Mouse (Mus musculus) embryo, embryonic 9.5 days (tissue): ENCODE measurements at regions not wholly inside any gene's neighbourhood (a gene's known extent, or its start where the extent isn't known, plus 50 kb on each side); places are given as distances from the start of the nearest gene placed in this dataset.
"Not testable (repeated sequence)": the region's sequence is repeated elsewhere in the genome, so short reads cannot be mapped to it uniquely, and the experiment has no call there.

ENCODE experiments used
- DNase-seq: peaks from one replicate; pipeline ENCODE4 v3.0.0-alpha.2; 2017; ENCODE audit errors: extremely low spot score

DNA sequence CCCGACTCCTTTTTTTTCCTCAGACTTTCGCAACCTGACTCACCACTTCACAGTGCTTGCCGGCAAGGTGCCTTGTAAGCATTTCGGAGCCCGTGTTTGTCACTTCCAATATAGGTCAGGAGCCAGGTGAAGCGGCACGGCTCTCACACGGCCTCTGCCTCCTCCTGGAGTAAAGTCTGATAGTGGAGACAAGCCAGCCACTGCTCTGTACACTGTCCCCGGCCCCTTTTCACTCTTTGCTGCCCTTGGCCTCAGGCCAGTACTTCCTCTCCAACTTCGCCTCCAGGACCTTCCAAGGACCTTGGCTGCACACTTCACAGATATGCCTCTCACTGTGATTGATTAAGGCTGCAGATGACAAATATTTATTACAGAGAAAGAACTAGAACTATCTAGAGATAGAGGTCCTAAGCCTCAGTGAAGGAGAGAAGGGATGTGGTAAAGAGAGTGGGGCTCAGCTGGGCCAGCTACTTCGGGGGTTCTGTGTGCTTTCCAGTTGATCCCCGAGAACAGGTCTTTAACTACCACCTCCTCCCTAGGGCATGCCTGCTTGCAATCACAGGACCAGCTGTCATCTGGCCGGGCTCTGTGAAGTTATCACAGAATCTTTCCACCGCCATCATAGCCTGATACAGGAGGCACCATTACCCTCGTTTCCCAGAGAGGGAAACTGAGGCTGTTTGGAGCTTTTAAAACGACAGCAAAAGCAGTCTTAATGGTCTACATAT is 204.2 kb downstream of the Trim29 start:
- no peak for DNase-seq

DNA sequence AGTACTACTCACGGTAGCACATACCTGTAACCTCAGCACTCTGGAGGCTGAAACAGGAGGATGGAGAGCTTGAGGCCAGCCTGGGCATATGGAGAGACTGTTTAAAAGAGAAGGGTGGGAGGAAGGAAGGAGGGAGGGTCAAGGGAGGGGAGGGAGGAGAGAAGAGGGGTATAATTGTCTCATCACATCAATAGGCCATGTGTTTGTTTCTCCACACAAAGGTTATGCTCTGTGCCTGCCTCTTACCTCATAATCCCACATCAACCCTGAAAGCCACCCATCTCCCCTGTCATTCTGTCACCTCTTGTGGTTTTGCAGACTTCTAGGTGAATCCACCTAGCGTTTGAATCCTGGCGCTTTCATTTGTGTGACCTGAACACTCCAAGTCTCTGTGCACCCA is 210.3 kb downstream of the Trim29 start:
- no peak for DNase-seq

DNA sequence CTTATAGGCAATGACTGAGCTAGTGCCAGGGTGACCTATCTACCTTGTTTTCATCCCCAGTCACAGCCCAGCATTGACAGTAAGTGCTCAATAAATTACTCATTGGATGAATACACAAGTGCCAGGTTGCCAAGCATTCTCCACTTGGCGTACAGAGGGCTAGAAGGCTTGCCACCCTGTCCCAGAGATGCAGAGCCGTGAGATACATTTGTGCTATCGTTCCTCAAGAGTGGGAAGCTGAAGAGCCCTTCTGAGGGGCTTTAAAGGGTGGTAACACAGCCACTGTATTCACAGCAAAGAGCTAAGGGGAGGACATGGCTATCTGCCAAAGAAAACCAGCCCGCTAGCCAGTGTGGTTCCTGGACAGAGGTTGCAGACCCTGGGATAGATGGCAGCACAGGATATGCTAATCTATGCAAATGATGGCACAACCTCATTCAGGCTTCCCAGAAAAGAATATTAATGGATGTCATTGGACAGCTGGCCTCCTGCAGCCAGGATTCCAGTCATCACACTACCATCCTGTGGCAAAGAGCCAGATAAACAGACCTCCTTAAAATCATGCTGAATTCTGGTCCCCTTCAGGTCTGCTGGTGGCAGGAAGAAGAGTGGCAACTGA is 214.4 kb downstream of the Trim29 start:
- DNase-seq, result no peak

DNA sequence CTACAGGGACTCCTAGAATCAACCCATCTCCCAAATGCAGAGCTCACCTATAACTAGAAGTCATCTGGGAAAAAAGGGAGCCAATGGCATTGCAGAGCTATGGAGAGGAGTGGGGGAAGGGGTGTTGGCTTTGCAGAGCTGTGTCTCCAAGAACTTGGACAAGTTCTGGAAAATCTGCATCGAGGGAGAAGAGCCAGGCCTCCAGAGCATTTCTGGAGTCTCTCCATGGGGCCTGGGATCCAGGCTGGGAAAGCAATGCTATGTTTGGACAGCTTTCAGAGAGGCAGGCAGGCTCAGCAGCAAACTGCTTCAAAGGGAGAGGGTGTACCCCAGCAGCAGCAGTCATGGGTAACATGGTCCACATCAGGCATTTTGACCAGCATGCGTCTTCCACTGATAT is 211.6 kb upstream of the Nectin1 start:
- DNase-seq, result no peak

DNA sequence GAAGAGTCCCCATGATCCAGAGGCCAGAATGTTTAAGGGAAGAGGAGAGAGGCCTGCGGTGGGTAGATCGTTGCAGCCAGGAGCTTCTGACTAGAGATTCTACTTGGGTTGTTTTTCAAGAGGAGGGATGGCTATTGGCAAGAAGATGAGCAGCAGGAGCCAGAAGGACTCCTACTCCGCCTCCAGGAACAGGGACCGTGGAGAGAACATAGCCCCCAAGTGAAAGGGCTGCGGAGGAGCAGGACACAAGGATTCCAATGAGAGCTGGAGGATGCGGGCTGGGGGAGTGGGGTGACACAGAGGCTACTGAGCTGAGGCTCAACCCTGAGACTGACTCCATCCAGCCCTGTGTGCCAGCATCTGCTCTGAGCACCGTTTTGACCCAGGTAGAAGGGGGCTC is 207.8 kb upstream of the Nectin1 start:
- no peak for DNase-seq

DNA sequence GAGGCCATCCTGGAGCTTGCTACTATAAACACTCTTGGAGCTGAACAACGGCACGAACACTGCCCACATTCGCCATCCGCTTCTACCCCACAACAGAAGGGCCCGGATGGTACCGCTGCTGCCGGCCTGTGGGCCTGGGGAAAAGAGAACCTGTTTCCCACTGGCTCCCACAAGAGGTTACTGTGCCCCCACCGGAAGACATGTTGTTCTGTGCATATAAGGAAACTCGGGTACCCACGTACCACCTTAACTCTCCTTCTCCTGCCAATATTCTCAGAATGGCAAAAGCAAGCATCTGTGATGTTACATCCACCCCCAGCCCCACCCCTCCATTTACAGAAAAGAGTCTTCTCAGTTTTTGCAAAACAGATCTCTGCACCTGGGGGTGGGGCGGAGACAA is 206.7 kb upstream of the Nectin1 start:
- DNase-seq, result no peak

DNA sequence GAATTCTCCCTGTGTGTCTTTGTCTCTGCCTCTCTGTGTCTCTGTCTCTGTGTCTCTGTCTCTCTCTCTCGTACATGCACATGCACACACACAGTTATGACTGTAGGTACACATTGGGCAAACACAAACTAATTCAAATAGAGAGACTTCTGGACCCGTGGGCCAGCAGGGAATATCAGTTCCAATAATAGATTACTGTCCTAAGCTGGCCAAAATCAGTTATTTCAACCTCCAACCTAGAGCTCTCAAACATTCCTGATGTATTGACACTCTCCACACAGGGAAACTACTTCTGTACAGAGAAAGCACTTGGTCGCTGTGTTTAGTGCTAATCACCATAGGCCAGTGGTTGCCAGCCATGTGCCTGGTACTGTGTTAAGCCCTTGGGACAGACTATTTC is 203.7 kb upstream of the Nectin1 start:
- no peak for DNase-seq

DNA sequence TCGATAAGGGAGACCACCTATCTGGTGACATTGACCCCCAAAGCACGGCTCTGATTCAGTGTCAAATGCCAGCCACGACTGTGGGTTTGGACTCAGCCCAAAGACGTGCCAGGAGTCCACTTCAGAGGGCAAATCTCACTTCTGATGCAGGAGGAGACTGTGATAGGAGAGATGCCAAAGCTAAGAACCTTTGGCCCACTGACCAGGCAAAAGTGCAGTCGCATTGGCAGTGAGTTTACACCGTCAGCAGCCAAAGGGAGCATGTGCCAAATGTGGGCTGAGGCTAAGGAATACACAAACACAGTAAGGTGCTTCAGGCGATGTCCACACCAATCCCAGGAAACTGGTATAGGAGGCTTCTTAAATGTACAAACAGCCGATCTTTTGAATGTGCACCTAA is 202.6 kb upstream of the Nectin1 start:
- DNase-seq, result no peak

DNA sequence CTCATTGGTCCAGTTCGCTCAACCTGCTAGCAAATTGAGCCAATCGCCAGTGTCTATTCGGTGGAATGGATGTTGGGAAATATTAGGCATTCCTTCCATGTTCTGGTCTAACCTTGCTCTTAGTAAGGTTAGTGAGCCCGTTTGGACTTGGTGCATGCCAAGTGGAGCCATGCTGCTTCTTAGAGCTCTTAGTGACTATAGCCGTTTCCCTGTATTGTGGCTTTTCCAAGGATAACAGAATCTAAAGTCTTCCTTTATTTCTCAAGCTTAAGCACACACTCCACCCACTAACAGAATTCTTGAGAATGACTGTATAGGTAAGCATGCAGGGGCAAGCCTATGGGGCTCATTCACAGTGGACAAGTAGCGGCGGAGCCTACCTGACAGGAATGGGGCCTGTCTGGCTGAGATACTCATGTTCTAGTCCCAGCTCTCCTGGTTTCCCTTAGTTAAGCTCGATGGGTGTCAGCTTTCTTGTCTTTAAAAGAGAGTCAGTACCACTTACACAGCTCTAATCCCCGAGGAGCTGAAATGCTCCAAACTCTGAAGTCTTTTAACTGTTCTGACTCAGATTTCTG is 201.6 kb upstream of the Nectin1 start:
- DNase-seq, result no peak

DNA sequence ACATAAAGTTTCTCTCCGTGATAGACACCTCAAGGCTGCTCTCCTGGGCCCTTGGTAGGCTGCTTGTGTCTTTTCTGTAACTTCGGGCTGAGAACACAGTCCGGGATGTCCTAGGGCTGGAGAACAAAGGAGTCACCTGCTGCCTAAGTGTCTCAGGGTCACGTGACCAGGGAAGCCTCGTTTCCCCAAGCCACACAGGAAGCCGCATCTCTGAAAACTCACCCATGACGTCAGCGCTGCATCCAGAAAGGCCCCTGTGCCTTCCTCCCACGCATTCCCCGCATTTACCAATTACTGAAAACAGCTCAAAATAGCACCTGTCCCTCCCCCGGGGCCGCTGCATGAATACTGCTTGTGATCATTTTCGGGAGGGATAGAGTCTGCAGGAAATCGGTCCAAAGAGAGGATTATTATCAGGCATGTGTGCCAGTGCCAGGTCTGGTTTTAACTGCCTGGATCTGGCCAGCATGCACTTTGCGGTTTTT is 198.7 kb upstream of the Nectin1 start:
- peak; percentile 27 for DNase-seq

DNA sequence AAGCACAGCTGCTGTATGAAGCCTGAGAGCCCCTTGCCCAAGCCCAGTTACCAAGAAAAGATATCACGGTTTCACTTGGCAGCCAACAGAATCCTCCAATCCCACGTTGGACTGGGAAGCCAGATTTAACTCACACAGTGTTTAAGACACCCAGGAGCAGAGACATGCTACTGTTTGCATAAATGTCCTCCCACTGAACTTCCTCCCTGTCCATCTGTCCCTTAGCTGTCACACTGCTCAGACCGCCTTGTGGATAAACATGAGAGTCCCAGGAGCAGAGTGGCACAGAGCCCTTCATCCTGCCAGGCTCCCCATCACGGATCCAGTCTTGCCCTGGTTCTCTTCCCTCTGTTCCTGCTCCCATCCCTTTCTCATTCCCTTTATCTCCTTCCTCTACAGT is 194.9 kb upstream of the Nectin1 start:
- DNase-seq, result no peak

DNA sequence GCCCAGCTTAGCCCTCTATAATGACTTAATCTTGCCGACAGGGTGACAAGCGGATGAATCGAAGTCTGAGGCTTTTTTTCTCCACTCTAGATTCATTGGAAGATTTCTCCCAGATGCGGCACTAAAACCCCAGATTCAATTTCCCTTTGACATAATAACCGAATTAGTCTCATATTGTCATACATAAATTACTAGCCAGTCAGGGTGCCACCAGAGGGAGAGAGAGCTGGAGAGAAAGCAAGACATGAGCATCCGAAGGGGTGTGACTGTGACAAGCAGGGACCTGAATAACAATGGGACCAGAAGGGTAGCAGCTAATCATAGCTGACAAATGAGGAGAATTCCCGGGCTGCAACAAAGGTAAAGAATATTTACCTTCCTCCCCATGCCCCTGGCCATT is 194.5 kb upstream of the Nectin1 start:
- no peak for DNase-seq

DNA sequence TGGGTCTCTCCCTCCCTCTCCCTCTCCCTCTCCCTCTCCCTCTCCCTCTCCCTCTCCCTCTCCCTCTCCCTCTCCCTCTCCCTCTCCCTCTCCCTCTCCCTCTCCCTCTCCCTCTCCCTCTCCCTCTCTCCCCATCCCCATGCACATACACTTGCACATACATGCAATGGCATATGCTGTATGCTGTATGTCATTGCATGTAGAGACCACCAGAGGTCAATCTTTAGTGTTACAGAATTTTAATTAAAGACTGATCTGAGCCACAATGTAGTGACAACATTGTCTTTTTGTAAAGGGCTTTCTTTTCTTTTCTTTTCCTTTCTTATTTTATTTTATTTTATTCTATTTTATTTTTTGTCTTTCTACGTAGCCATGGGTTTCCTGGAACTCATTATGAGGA is 191.0 kb upstream of the Nectin1 start:
- DNase-seq, result not testable (repeated sequence)

DNA sequence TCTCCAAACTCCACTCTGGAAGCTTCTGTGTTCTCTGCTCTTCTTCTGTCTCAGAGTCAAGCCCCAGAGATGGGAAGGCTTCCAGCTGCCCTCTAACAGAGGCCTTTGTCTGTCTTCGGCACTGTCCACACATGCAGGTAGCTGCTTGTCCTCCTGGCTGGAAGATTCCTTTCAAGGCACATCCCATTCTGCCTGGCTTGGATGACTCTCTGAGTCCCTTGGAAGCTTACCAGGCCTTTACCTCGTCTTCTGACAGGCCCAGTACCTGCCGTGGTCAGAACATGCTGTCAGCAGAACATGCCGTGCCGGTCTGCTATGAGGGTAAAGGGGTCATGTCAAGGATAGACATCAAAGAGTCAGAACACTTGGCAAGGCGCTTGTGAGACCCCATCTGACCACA is 181.8 kb upstream of the Nectin1 start:
- DNase-seq, result no peak

DNA sequence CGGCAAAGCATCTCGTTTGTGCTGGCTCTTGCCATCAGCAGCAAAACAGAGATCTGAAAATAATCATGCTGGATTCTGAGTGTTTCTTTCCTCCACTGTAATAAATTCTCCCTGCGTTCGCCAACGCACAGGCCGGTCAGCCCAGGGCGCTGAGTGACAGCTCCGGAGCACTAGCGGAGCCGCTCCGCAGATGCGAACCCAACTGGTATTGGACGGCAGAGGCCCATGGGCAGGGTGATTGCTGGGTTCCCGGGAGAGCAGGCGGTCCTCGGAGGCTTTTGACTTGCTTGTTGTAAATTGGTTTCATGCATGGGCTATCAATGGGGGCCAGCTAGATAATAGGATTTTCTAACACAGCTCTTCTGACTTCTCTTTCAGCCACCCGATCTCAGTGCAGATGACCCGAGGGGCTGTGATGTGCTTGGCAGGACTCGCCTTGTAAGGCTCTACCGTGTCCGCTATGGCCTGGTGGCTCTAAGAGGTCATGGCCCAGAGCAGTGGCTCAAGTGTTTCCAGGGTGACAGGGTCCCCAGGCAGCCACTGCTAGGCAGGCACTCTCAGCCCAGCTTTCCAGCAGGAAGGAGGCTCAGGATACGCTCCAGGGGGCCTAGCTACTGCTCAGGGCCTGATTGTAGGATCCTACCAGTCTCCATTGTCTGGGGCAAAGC is 179.4 kb upstream of the Nectin1 start:
- peak; percentile 11 for DNase-seq

DNA sequence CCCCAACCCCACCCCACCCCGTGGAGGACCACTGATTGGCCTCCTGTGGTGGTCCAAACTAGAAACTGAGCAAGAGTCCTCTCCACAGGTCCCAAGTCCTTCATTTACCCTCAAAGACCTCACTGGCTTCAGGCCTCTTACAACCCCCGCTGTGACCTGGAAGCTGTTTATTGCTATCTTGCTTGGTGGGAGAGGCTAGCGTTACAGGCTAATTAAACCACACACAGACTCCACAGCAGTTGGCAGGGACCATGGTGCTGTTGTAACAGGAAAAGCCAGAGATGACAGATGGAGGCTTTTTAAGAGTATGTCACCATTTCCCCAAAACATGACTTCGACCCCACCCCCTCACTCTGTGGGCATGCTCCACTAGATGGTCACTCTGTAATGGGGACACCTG is 174.9 kb upstream of the Nectin1 start:
- DNase-seq, result no peak

DNA sequence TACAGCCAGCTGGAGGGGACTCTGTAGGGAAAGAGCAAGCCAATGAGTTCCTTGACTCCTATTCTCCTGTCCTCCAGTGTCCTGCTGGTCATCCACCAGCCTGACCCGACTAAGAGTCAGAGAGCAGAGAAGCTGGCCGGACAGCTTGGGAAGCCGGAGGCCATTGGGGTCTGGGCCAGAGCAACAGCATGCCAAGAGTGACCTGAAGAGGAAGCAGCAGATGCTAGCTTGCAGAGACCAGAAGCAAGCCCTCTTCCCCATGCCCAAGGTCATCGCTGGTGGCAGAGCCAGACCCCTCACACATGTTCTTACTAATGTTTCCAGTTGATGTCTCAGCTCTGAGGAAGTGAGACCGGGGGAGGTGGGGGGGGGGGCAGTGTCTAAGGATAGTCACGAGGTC is 172.7 kb upstream of the Nectin1 start:
- DNase-seq, result no peak

DNA sequence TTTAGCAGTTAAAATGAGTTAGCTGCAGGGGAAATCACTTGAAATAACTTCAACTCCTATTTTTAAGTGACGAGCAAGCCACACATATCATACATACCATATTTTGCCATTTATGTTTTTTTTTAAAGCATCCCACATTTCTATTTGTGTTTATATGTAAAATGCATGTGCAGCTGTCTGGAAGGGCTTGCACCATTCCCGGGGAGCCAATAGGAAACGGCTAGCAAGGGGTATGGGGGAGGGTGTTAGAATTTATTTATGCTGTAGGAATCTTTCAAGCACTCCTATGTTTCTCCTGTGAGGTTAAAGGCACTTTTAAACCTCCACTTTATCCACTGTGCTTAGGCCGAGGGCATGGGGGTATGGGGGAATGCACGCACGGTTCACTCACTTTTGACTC is 168.1 kb upstream of the Nectin1 start:
- DNase-seq, result no peak

DNA sequence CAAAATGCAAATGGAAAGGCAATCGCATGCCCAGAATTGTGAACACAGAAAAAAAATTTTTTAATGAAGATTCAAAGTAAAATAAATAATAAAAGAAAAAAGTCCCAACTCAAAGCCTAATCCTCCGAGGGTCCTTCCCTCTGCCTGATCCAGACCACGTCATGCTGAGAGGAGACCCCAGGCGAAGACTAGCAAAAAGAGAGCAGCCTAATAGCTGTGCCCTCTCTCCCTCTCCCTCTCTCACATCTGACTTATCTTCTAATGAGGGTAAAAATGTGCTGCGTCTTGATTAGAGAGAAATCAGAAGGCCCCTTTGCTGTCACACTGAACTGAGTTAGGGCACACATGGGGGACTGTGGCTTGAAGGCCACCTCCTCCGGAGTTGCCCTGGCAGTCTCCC is 163.1 kb upstream of the Nectin1 start:
- DNase-seq, result no peak

DNA sequence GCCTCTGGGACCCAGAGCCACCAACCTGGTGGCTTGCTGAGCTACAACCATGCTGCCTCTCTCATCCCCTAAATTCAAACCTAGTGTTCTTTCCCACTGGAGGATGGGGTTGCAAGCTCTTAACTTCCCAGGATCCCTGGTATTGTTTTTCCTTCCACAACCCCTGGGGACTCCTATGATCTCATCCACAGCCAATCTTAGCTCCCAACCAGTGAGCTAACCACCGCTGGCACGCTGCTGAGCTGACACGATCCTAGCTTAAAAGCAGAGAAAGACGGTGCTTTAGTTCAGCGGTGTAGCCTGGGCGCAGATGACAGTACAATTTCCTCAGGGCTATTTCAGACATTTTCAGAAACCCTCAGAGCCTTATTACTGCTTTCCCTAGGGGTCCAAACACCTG is 158.2 kb upstream of the Nectin1 start:
- DNase-seq, result no peak

DNA sequence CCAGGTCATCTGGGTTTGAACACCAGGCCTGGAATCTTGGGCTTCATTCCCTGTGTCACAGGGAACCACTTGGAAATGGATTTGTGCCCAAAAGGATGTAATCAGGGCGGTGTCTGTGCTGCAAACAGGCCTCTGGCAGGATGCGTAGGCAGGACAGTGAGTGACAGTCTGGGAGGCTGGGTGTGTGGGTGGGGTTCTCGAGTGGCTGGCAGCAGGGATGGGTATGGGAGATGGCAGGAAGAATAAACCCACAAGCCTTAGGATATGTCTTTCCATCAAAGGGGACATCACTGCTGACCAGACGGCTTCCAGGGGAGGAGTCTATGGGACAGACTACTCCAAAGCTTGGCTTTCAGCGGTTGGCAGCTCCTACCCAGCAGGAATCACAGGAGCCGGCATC is 150.5 kb upstream of the Nectin1 start:
- DNase-seq, result no peak

DNA sequence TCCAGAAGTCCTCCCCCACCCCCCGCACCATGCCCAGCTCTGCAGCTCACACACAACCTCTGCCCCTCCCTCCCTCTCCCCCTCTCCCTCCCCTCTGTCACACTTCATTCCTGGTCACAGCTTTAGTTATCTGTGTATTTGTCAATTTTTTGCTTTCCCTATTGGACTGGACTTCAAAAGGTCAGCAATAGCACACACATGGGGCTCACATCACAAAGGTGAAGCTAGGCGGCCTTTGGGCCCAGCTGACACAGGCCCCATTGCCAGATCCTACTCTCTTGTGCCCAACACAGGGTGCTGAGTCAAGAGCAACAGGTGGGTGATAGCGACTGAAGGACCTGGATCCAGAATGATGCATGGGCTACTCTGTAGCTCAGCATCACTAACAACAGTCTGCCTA is 149.0 kb upstream of the Nectin1 start:
- DNase-seq, result no peak

DNA sequence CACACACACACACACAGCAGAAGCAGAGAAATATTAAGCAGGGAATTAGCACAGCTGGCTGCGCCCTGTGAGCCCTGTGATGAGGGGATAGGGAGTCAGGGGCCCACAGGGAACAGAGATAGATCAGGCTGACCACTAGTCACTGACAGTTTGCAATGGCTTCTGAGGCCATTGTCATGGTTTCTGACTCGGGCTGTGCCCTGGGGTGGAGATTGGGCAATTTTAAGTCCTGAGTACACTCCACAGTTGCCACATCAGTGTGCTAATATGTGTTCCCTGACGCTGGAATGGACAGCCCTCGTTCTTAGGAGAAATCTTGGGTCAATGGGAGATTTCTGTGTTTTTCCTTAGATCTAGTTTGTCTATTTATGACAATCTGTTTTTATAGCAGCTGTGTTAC is 148.3 kb upstream of the Nectin1 start:
- DNase-seq, result no peak
